Mouse (Mus musculus) brain, embryonic 14.5 days (tissue): ENCODE results near the gene Ldlrad3.

Source experiments
- CTCF ChIP-seq: fragments of 200-500 bp; IDR thresholded peaks from 2 replicates; pipeline ENCODE4 v1.5.1; 2012; ENCODE audit warnings: inconsistent platforms, mild to moderate bottlenecking, moderate library complexity, borderline replicate concordance; ENCODE audit not compliant: insufficient read depth, insufficient read length; ENCODE audit errors: extremely low read depth
- POLR2A ChIP-seq: fragments of 200-500 bp; IDR thresholded peaks from 2 replicates; pipeline ENCODE4 v1.6.1; 2012; ENCODE audit warnings: mild to moderate bottlenecking, inconsistent platforms, borderline replicate concordance; ENCODE audit not compliant: poor library complexity, insufficient read depth, insufficient read length, severe bottlenecking; ENCODE audit errors: extremely low read depth

DNA sequence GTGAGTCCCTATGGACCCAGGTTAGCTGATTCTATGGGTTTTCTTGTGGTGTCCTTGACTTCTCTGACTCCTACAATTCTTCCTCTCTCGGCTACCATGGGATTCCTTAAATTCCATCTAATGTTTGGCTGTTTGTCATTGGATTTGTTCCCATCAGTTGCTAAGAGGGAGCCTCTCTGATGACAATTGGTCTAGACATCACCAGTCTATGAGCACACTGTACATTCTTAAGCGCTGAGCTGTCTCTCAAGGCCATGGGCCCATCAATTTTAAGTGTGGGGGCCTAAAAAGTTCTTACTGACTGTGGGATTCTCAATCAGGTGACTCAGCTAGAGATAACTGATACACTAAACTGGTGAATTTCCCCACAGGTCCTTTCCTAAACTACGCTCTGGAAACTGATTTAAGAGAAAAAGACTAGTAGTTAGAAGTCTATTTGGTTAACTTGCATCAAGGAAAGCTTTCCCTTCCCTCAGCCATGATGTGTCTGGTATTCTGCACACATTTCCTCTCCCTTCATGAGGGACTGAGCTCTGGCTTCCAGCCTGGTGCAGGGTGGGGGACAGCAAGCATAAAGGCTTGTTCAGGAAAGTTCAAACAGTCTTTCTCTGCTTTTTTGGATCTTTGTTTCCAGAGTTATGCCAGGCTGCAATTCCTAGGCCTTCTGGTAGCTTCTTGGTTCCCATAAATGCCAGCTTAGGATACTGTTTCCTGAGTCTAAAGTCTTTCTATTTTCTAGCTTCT, 199.7 kb downstream of the Ldlrad3 start:
- TF ChIP-seq CTCF (no peak), POLR2A (no peak)
